Mouse (Mus musculus) midbrain, embryonic 14.5 days (tissue): ENCODE data around the gene Usp25. TPM values are rescaled to one million over a fixed set of nuclear protein-coding genes. Genes with fewer than 3 reads are reported as not detected.

Source experiments
- ATAC-seq: fragments of 200-750 bp; cut with Nextera tagmentation; 2 replicates; pipeline ENCODE4 v1.8.0; 2017; ENCODE audit warnings: moderate number of reproducible peaks, moderate library complexity; ENCODE audit not compliant: low FRiP score, low TSS enrichment
- DNase-seq: peaks from one replicate; pipeline ENCODE4 v3.0.0-alpha.2; 2015
- H3K27ac ChIP-seq: fragments of 300-500 bp; sonication (generic); replicated peaks from 2 replicates; pipeline ENCODE4 v1.5.1; 2014; ENCODE audit warnings: mild to moderate bottlenecking, low read depth, low read length, moderate library complexity
- H3K27me3 ChIP-seq: fragments of 300-500 bp; sonication (generic); 2 replicates; pipeline ENCODE4 v1.6.1; 2014; ENCODE audit warnings: low read length, control low read depth, mixed read lengths; ENCODE audit not compliant: control insufficient read depth, insufficient read depth
- H3K36me3 ChIP-seq: fragments of 300-500 bp; sonication (generic); 2 replicates; pipeline ENCODE4 v1.6.1; 2014; ENCODE audit warnings: low read length, control low read depth; ENCODE audit not compliant: control insufficient read depth, insufficient read depth
- H3K4me1 ChIP-seq: fragments of 300-500 bp; sonication (generic); 2 replicates; pipeline ENCODE4 v1.6.1; 2014; ENCODE audit warnings: mild to moderate bottlenecking, antibody characterized with exemption, low read length, control low read depth; ENCODE audit not compliant: control insufficient read depth, insufficient read depth
- H3K4me2 ChIP-seq: fragments of 300-500 bp; sonication (generic); 2 replicates; pipeline ENCODE4 v1.6.1; 2014; ENCODE audit warnings: mild to moderate bottlenecking, low read length, moderate library complexity
- H3K4me3 ChIP-seq: fragments of 300-500 bp; sonication (generic); replicated peaks from 2 replicates; pipeline ENCODE4 v1.5.1; 2014; ENCODE audit warnings: low read depth, low read length
- H3K9ac ChIP-seq: fragments of 300-500 bp; sonication (generic); replicated peaks from 2 replicates; pipeline ENCODE4 v1.6.1; 2014; ENCODE audit warnings: mild to moderate bottlenecking, low read length, moderate library complexity
- H3K9me3 ChIP-seq: fragments of 300-500 bp; sonication (generic); 2 replicates; pipeline ENCODE4 v1.6.1; 2016; ENCODE audit warnings: low read length, control low read depth, mixed read lengths; ENCODE audit not compliant: control insufficient read depth
- WGBS: fragments of 180-500 bp; shearing (Covaris S2); extraction: QIAGEN DNeasy Blood & Tissue Kit; methylation state at CpG from one replicate; pipeline ENCODE4 v1.1.7; 2014; 5-methylcytosine and 5-hydroxymethylcytosine counted together
- polyA plus RNA-seq: library from polyadenylated mRNA; unstranded; fragments of >200 nt; fragmentation: Nextera tagmentation; extraction: Ambion mirVana; gene quantifications from 2 replicates; pipeline ENCODE4 v1.2.1, GENCODE M21; 2014

Usp25 gene
- polyA plus RNA-seq, 1 experiment from 2014 or later, result 14.4 TPM

DNA sequence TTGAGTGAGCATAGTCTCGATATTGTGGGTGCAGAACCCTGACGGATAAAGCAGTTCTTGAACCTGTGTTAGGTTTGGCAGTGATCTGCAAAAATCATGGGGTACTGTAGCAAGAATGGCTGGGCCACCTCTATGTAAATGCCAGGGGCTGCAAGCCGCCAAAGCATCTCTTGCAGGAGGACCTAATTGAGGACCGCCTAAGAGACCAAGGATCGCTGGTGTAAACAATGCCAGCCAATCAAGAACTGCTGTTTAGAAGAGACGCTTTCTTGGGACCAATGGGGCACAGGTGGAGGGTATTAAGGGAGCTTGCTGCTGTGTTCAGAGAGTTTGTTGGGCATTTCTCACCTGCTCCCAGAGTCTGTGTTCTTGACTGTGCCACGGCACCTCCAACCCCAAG lies 127.1 kb downstream of the Usp25 start:
- ATAC-seq, result no peak
- no peak overlapping the region for H3K4me2 ChIP-seq
- H3K36me3 ChIP-seq, result no peaks in the 10 kb centered on the region
- DNase-seq, result no peak
- no peak overlapping the region for H3K9ac ChIP-seq
- no peaks in the 10 kb centered on the region for H3K4me1 ChIP-seq
- H3K4me3 ChIP-seq, result no peak overlapping the region
- no peaks in the 10 kb centered on the region for H3K27me3 ChIP-seq
- 92% methylated on average over 7 of the region's 7 CpGs for WGBS
- no peaks in the 10 kb centered on the region; the same call in 1 of the 2 replicates for H3K9me3 ChIP-seq
- H3K27ac ChIP-seq, result no peak overlapping the region

DNA sequence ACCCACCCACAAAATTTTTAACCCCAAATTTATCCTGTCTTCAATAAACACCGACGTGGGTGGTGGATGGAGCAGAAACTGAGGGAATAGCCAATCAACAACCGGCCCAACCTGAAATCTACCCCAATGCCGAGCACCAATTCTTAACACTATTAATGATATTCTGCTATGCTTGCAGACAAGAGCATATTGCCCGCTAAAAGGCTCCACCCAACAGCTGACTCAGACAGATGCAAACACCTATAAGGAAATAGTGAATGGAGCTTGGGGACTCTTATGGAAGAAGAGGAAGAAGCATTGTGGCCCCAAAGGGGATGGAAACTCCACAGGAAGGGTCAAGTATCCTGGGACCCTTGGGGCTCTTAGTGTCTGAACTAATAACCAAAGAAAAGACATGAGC lies 133.3 kb downstream of the Usp25 start:
- Histone ChIP-seq H3K4me1 (no peaks in the 10 kb centered on the region), H3K9ac (no peak overlapping the region), H3K4me2 (no peak overlapping the region), H3K27me3 (no peaks in the 10 kb centered on the region), H3K36me3 (no peaks in the 10 kb centered on the region), H3K4me3 (no peak overlapping the region), H3K27ac (no peak overlapping the region), H3K9me3 (no peaks in the 10 kb centered on the region)
- DNase-seq (no peak), ATAC-seq (no peak)
- WGBS, result 97% methylated on average over 5 of the region's 5 CpGs

DNA sequence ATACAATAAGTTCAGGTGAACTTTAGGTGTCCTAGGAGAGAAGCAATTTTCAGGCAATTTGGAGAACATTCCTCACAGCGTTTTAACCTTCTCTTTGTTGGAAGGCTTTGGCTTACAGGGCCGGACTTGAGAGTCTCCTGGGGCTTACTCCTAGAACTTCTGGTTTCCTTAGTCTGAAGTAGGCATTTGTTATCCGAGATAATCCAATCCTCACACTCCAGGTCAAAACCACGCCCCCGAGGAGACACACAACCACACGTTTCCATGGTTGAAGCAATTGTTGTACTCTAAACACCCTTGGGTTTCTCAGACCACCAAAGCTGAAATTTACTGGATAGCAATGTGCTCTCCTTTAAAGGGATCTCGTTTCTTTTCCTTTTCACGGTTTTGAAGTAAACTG lies 136.8 kb downstream of the Usp25 start:
- DNase-seq, result no peak
- ATAC-seq, result no peak
- Histone ChIP-seq H3K9ac (no peak overlapping the region), H3K4me2 (no peak overlapping the region), H3K4me1 (no peaks in the 10 kb centered on the region), H3K4me3 (no peak overlapping the region), H3K9me3 (no peaks in the 10 kb centered on the region), H3K27ac (no peak overlapping the region), H3K36me3 (no peaks in the 10 kb centered on the region), H3K27me3 (no peaks in the 10 kb centered on the region)
- 58% methylated on average over 8 of the region's 8 CpGs for WGBS

DNA sequence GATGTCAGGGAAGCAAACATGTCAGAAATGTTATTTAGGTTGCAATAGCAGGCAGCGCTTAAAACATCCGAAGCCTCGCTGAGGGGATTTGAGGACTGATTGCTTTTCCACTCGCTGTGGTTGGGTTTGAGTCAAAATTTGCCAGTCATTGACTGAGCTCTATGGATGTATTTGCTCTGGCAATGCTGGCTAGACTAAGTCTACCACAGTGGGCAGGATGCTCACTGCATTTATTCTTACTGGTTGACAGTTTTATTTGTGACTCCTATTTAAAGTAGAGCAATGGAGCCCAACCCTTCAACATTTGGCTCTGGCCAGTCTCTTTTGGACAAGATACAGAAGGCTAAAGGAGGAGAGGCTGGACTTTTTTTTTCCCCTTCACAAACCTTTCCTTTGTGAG lies 137.4 kb downstream of the Usp25 start:
- no peaks in the 10 kb centered on the region for H3K4me1 ChIP-seq
- H3K4me3 ChIP-seq, result no peak overlapping the region
- H3K9me3 ChIP-seq, result no peaks in the 10 kb centered on the region
- H3K36me3 ChIP-seq, result no peaks in the 10 kb centered on the region
- no peaks in the 10 kb centered on the region for H3K27me3 ChIP-seq
- H3K4me2 ChIP-seq, result no peak overlapping the region
- no peak for ATAC-seq
- DNase-seq, result no peak
- WGBS, result 87% methylated on average over 4 of the region's 4 CpGs
- H3K9ac ChIP-seq, result no peak overlapping the region
- no peak overlapping the region for H3K27ac ChIP-seq

DNA sequence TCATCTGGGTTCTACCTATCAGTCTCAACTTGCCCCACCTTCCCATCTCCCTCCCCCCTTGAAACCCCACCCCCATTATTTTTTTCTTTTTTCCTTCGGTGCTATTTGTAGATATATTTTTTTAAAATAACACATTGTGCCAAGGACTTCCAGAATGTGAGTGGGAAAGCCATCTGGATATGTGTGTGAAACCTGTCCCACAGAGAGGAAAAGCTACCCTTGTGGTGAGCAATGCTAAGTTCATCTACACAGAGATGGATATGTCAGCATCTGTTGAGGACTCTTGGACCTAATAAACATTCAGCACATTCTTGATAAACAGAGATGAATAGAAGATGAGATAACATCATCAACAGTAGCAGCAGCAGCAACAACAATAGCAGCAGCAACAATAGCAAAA lies 138.8 kb downstream of the Usp25 start:
- Histone ChIP-seq H3K9me3 (no peaks in the 10 kb centered on the region), H3K4me3 (no peak overlapping the region), H3K4me2 (no peak overlapping the region), H3K9ac (no peak overlapping the region), H3K27ac (no peak overlapping the region), H3K4me1 (no peaks in the 10 kb centered on the region), H3K27me3 (no peaks in the 10 kb centered on the region), H3K36me3 (no peaks in the 10 kb centered on the region)
- DNase-seq (no peak), ATAC-seq (no peak)
- 97% methylated on average over 1 of the region's 1 CpGs for WGBS

DNA sequence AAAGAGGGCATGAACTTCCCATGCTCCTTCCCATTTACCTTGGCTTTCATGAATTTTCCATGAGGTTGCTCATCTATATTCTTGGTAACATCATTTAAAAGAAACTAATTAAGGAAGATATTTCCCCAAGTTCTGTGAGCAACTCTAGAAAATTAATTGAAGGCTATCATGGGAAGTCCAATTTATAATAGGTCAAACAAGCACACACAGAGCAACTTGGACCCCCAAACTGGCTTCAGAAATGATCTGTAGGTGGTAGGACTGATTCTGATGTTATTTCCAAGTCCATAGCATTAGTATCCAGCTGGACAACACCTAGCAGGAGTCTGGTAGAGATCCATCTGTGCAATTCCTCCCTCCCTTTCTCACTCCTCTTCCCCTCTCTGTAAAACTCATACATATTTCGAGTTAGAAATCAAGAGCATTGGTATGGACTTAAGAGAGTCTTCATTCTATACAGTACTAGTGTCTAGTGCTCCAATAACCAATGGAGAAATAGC lies 139.8 kb downstream of the Usp25 start:
- H3K9ac ChIP-seq, result no peak overlapping the region
- no peaks in the 10 kb centered on the region for H3K9me3 ChIP-seq
- H3K4me2 ChIP-seq, result no peak overlapping the region
- ATAC-seq (no peak), DNase-seq (no peak)
- WGBS, result 68% methylated on average over 1 of the region's 1 CpGs
- H3K27ac ChIP-seq, result no peak overlapping the region
- no peaks in the 10 kb centered on the region for H3K36me3 ChIP-seq
- no peaks in the 10 kb centered on the region for H3K4me1 ChIP-seq
- H3K4me3 ChIP-seq, result no peak overlapping the region
- H3K27me3 ChIP-seq, result no peaks in the 10 kb centered on the region

DNA sequence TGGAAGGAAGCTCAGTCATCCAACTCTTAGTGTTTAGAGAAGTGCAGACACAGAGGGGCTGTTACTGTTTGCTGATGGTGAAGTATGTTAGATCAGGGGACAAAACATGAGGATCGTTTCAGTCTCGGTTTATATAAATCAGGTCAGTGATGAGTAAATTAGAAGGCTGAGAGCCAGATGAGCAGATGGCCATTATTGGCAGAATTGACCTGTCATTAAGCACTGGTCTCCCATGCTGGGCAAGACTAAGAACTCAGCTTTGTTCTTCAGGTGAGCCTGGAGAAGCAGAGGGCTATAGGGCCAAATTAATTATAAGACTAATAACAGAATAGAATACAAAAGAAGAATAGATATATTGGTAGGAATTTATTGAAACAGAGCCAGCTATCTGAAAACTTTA lies 140.3 kb downstream of the Usp25 start:
- H3K4me1 ChIP-seq, result no peaks in the 10 kb centered on the region
- no peak overlapping the region for H3K4me3 ChIP-seq
- H3K27ac ChIP-seq, result no peak overlapping the region
- H3K9me3 ChIP-seq, result no peaks in the 10 kb centered on the region
- no peaks in the 10 kb centered on the region for H3K27me3 ChIP-seq
- H3K4me2 ChIP-seq, result no peak overlapping the region
- ATAC-seq, result no peak
- no peaks in the 10 kb centered on the region for H3K36me3 ChIP-seq
- DNase-seq, result no peak
- no peak overlapping the region for H3K9ac ChIP-seq
- 85% methylated on average over 2 of the region's 2 CpGs for WGBS

DNA sequence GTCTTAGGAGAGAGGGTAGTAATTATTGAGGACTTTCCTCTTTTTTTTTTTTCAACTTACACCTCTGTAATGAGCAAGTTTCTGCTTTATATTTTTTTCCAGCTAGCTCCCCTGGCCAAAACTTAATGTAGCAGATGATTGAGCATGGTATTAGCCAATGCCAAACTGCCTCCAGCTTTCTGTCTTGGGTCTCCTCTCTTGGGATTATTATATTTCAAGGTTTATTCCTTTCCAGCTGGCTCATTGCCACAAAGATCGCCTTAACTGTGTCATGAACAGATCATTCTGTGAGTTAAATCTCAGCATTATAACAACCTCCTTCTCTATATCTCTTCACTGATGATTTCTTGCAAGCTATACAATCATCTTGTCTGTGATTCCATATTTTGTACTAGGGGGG lies 141.3 kb downstream of the Usp25 start:
- no peak for ATAC-seq
- H3K27me3 ChIP-seq, result no peaks in the 10 kb centered on the region

More for the DNA sequence above, 141.3 kb downstream of the Usp25 start:
- no peaks in the 10 kb centered on the region for H3K4me1 ChIP-seq
- DNase-seq, result no peak
- H3K27ac ChIP-seq, result no peak overlapping the region
- H3K9me3 ChIP-seq, result no peaks in the 10 kb centered on the region
- no peaks in the 10 kb centered on the region for H3K36me3 ChIP-seq
- H3K9ac ChIP-seq, result no peak overlapping the region
- 93% methylated on average over 1 of the region's 1 CpGs for WGBS
- H3K4me2 ChIP-seq, result no peak overlapping the region
- no peak overlapping the region for H3K4me3 ChIP-seq
